7 mouse cellular contexts compared by ENCODE assay signal in genomic region chr11:62731311-62732021, GRCm38 (mm10). TPM values are rescaled to one million over a fixed set of nuclear protein-coding genes. Genes with fewer than 3 reads are reported as not detected.
A peak's percentile ranks its signal among the peaks of the same experiment; 100 is the strongest.
DNase-seq lines count a peak whose midpoint lies in the region; ATAC-seq and TF ChIP-seq lines count a peak whose summit lies in the region.

TSS of gene Zfp287 (minus strand) at chr11:62731905.

- H3K4me1 ChIP-seq in embryonic facial prominence, embryonic 14.5 days (ENCODE audit: control insufficient read depth, insufficient read depth, low read length): peaks cover 8% of the 10 kb centered on the region
- H3K4me1 ChIP-seq in heart, embryonic 11.5 days (ENCODE audit: control insufficient read depth, insufficient read depth, low read length): no peaks in the 10 kb centered on the region
- peaks cover 12% of the 10 kb centered on the region for H3K4me1 ChIP-seq in kidney, embryonic 15.5 days
- H3K4me1 ChIP-seq in limb, embryonic 15.5 days: peaks cover 9% of the 10 kb centered on the region
- peaks cover 8% of the 10 kb centered on the region; the same call in 1 of the 2 replicates for H3K4me1 ChIP-seq in midbrain, postnatal 0 days (ENCODE audit: insufficient read depth, low read length)

- H3K27me3 ChIP-seq in embryonic facial prominence, embryonic 14.5 days (replicated peaks; ENCODE audit: control insufficient read depth, insufficient read depth, low read length): no peaks in the 10 kb centered on the region
- H3K27me3 ChIP-seq in heart, embryonic 11.5 days (ENCODE audit: control insufficient read depth, insufficient read depth, low read length): no peaks in the 10 kb centered on the region
- peaks cover 3% of the 10 kb centered on the region; the same call in 1 of the 2 replicates for H3K27me3 ChIP-seq in kidney, embryonic 15.5 days
- H3K27me3 ChIP-seq in limb, embryonic 15.5 days: no peaks in the 10 kb centered on the region
- no peaks in the 10 kb centered on the region for H3K27me3 ChIP-seq in midbrain, postnatal 0 days (ENCODE audit: insufficient read depth, low read length)

- peak; percentile 91 to 93 for DNase-seq in adrenal gland, postnatal 36 days
- DNase-seq in embryonic facial prominence, embryonic 14.5 days (ENCODE audit: low spot score): peak; percentile 96
- DNase-seq in midbrain, postnatal 0 days (ENCODE audit: low spot score): peak; percentile 97
- DNase-seq in spleen, postnatal 14 days (ENCODE audit: low spot score in 2 of 2): peak; percentile 26 to 28

- peak within 1 kb of the TSS; percentile 81 for H3K9ac ChIP-seq in embryonic facial prominence, embryonic 14.5 days (ENCODE audit: low read depth, low read length)
- peak within 1 kb of the TSS; percentile 70 for H3K9ac ChIP-seq in heart, embryonic 11.5 days (ENCODE audit: low read depth, low read length)
- H3K9ac ChIP-seq in kidney, embryonic 15.5 days: peak within 1 kb of the TSS; percentile 66
- H3K9ac ChIP-seq in limb, embryonic 15.5 days: peak within 1 kb of the TSS; percentile 71
- H3K9ac ChIP-seq in midbrain, postnatal 0 days (replicated peaks; ENCODE audit: low read length, poor library complexity, severe bottlenecking): peak within 1 kb of the TSS; percentile 92

- WGBS in embryonic facial prominence, embryonic 14.5 days: under 1% methylated on average over 40 of the region's 48 CpGs
- 2% methylated on average over 48 of the region's 48 CpGs for WGBS in heart, embryonic 11.5 days (ENCODE audit: insufficient replicate concordance)
- 1% methylated on average over 48 of the region's 48 CpGs for WGBS in kidney, embryonic 15.5 days
- WGBS in limb, embryonic 15.5 days: under 1% methylated on average over 48 of the region's 48 CpGs
- WGBS in midbrain, postnatal 0 days: under 1% methylated on average over 48 of the region's 48 CpGs

- no peak within 1 kb of the TSS; the same call in 1 of the 2 replicates for H3K27ac ChIP-seq in embryonic facial prominence, embryonic 14.5 days (replicated peaks; ENCODE audit: low read depth, low read length)
- H3K27ac ChIP-seq in heart, embryonic 11.5 days (ENCODE audit: low read depth, low read length): no peak within 1 kb of the TSS
- H3K27ac ChIP-seq in kidney, embryonic 15.5 days: peak within 1 kb of the TSS; percentile 79
- peak within 1 kb of the TSS; percentile 62 for H3K27ac ChIP-seq in limb, embryonic 15.5 days
- H3K27ac ChIP-seq in midbrain, postnatal 0 days (ENCODE audit: low read depth, low read length): peak within 1 kb of the TSS; percentile 95

- H3K36me3 ChIP-seq in embryonic facial prominence, embryonic 14.5 days (ENCODE audit: control insufficient read depth, insufficient read depth, low read length): peaks cover 18% of the 10 kb centered on the region
- H3K36me3 ChIP-seq in heart, embryonic 11.5 days (ENCODE audit: control insufficient read depth, insufficient read depth, low read length): no peaks in the 10 kb centered on the region
- H3K36me3 ChIP-seq in kidney, embryonic 15.5 days: peaks cover 18% of the 10 kb centered on the region
- peaks cover 15% of the 10 kb centered on the region for H3K36me3 ChIP-seq in limb, embryonic 15.5 days
- peaks cover 7% of the 10 kb centered on the region for H3K36me3 ChIP-seq in midbrain, postnatal 0 days (ENCODE audit: insufficient read depth, low read length)

- TF ChIP-seq CTCF in midbrain, postnatal 0 days (IDR thresholded peaks at IDR 0.05): no peak

- H3K4me3 ChIP-seq in embryonic facial prominence, embryonic 14.5 days (ENCODE audit: low read depth, low read length): peak within 1 kb of the TSS; percentile 82
- H3K4me3 ChIP-seq in heart, embryonic 11.5 days (ENCODE audit: low read depth, low read length): peak within 1 kb of the TSS; percentile 63
- H3K4me3 ChIP-seq in kidney, embryonic 15.5 days (replicated peaks): peak within 1 kb of the TSS; percentile 81
- peak within 1 kb of the TSS; percentile 74 for H3K4me3 ChIP-seq in limb, embryonic 15.5 days
- peak within 1 kb of the TSS; percentile 93 for H3K4me3 ChIP-seq in midbrain, postnatal 0 days (ENCODE audit: low read depth, low read length)

- H3K9me3 ChIP-seq in embryonic facial prominence, embryonic 14.5 days (ENCODE audit: control insufficient read depth, low read length): no peaks in the 10 kb centered on the region
- no peaks in the 10 kb centered on the region for H3K9me3 ChIP-seq in heart, embryonic 11.5 days (replicated peaks; ENCODE audit: control insufficient read depth, low read length)
- no peaks in the 10 kb centered on the region for H3K9me3 ChIP-seq in kidney, embryonic 15.5 days (replicated peaks)
- H3K9me3 ChIP-seq in limb, embryonic 15.5 days: no peaks in the 10 kb centered on the region
- no peaks in the 10 kb centered on the region for H3K9me3 ChIP-seq in midbrain, postnatal 0 days (ENCODE audit: low read length)

- H3K4me2 ChIP-seq in embryonic facial prominence, embryonic 14.5 days (ENCODE audit: low read depth, low read length): peak within 1 kb of the TSS; percentile 61
- peak within 1 kb of the TSS; percentile 76 for H3K4me2 ChIP-seq in heart, embryonic 11.5 days
- H3K4me2 ChIP-seq in kidney, embryonic 15.5 days: peak within 1 kb of the TSS; percentile 94
- peak within 1 kb of the TSS; percentile 89 for H3K4me2 ChIP-seq in limb, embryonic 15.5 days
- H3K4me2 ChIP-seq in midbrain, postnatal 0 days (ENCODE audit: low read depth, low read length, poor library complexity, severe bottlenecking): peak within 1 kb of the TSS; percentile 72

- peak; percentile 99 for ATAC-seq in embryonic facial prominence, embryonic 14.5 days (ENCODE audit: low read depth)
- peak; percentile 71 for ATAC-seq in heart, embryonic 11.5 days (replicated peaks; ENCODE audit: insufficient number of reproducible peaks, low FRiP score, low TSS enrichment)
- peak; percentile 96 for ATAC-seq in kidney, embryonic 15.5 days (replicated peaks; ENCODE audit: low FRiP score)
- ATAC-seq in limb, embryonic 15.5 days (ENCODE audit: insufficient number of reproducible peaks, low FRiP score, low TSS enrichment, low read depth): peak; percentile 87
- peak; percentile 97 for ATAC-seq in midbrain, postnatal 0 days (ENCODE audit: low FRiP score)

RNA-seq across cellular contexts. Expression of gene Zfp287, which starts in this region (rescaled TPM):
- total RNA-seq in adrenal gland, postnatal 36 days (2021): 1 to 10 TPM; 3.2 to 3.8 TPM
- 7.7 and 7.8 TPM in 2 replicates for polyA plus RNA-seq in embryonic facial prominence, embryonic 14.5 days (2014; fragmentation: Nextera tagmentation; extraction: Ambion mirVana)
- polyA plus RNA-seq in heart, embryonic 11.5 days (2014; fragmentation: Nextera tagmentation; extraction: Ambion mirVana): 5.3 and 6.0 TPM in 2 replicates
- 8.6 and 8.9 TPM in 2 replicates for polyA plus RNA-seq in kidney, embryonic 15.5 days (2015; fragmentation: Nextera tagmentation; extraction: Ambion mirVana)
- 8.4 and 8.8 TPM in 2 replicates for polyA plus RNA-seq in limb, embryonic 15.5 days (2015; fragmentation: Nextera tagmentation; extraction: Ambion mirVana)
- 20.6 and 22.2 TPM in 2 replicates for total RNA-seq in midbrain, postnatal 0 days (2014; rRNA removed)
- polyA plus RNA-seq in midbrain, postnatal 0 days (2015; fragmentation: Nextera tagmentation; extraction: Ambion mirVana): 12.9 and 13.0 TPM in 2 replicates

Comparison
In these comparisons a context has a peak if more than half of its experiments do, and no peak if none do; other contexts are left out.
1. DNase-seq: peak in every context shown above with its lines; median percentile 97 in midbrain, postnatal 0 days; 96 in embryonic facial prominence, embryonic 14.5 days; 92 in adrenal gland, postnatal 36 days; 27 in spleen, postnatal 14 days.
2. H3K27ac ChIP-seq: peak in kidney, embryonic 15.5 days (single experiment), limb, embryonic 15.5 days (single experiment) and midbrain, postnatal 0 days (single experiment); none in embryonic facial prominence, embryonic 14.5 days (single experiment) and heart, embryonic 11.5 days (single experiment).
3. Peak in every context shown above with its lines, with median percentiles within 50 percentile points of each other: ATAC-seq, H3K4me2 ChIP-seq, H3K4me3 ChIP-seq and H3K9ac ChIP-seq.